Mouse (Mus musculus) heart, adult 18-20 months (tissue): ENCODE results near the gene Tmem177. TPM values are rescaled to one million over a fixed set of nuclear protein-coding genes. Genes with fewer than 3 reads are reported as not detected.
A peak's percentile ranks its signal among the peaks of the same experiment; 100 is the strongest.

Experiments used
- DNase-seq, 2 experiments: peaks; one replicate each; pipeline ENCODE4 v3.0.0; 2021 to 2022; ENCODE audit warnings: mixed read lengths in 1 of 2
- long read RNA-seq, 2 experiments: library from polyadenylated mRNA; stranded (forward); transcript quantifications; one replicate each; pipeline ENCODE4 v2.0.0; 2021
- total RNA-seq, 2 experiments: library from RNA; stranded (reverse); gene quantifications; 2 replicates each; pipeline ENCODE4 v1.2.3; 2021

The Tmem177 gene
- 10 to 100 TPM in 1 of 2 experiments, 1 to 10 TPM in 1; 9.9 to 10.7 TPM for total RNA-seq
- long read RNA-seq, experiment 1, transcript Tmem177-201 (2 exons, 3,341 nt) = major isoform, 14 of 23 reads
- long read RNA-seq, experiment 1, partial matches to known transcripts = 0 of 23 reads
- long read RNA-seq, experiment 1, other reads (novel, unspliced or antisense) = 9 of 23 reads
- long read RNA-seq, experiment 2, transcript Tmem177-201 (2 exons, 3,341 nt) = major isoform, 11 of 12 reads
- long read RNA-seq, experiment 2, partial matches to known transcripts = 0 of 12 reads
- long read RNA-seq, experiment 2, other reads (novel, unspliced or antisense) = 1 of 12 reads

DNA sequence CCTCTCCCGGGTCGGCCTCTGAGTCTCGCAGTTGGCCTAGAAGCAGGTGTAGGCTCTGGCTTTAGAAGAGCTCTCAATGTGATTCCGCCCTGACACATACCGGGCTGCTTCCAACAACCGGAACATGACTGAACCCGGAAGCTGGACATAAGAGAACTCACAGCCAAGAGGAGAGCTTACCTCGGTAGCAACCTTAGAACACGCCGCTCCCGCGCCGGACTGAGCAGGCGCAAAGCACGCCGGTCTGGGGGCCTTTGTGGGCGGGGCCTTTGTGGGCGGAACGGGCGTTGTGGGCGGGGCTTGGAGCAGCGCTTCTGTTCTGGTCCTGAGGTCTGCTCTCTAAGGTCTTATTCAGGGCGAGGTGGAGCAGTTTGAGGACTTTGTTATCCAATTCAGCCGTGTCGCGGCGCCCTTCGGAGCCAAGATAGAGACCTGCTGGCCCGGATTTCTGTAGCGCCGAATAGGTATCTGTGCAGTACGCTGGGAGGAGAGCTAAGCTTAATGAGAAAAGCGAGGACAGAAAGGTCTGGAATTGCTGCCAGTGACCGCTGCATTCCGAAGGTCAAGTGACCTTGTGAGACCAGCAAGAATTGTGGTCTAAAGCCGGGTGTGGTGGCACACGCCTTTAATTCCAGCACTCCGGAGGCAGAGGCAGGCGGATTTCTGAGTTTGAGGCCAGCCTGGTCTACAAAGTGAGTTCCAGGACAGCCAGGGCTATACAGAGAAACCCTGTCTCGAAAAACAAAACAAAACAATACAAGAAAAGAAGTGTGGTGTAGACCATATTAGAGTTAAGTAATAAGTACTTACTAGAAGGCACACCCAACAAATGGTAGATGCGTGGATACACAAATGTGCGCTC, at the start of gene Tmem177:
Tmem177 (minus strand) TSS at position 256 of the 862 bp plus-strand sequence.
- DNase-seq = peak; percentile 96 to 99

DNA sequence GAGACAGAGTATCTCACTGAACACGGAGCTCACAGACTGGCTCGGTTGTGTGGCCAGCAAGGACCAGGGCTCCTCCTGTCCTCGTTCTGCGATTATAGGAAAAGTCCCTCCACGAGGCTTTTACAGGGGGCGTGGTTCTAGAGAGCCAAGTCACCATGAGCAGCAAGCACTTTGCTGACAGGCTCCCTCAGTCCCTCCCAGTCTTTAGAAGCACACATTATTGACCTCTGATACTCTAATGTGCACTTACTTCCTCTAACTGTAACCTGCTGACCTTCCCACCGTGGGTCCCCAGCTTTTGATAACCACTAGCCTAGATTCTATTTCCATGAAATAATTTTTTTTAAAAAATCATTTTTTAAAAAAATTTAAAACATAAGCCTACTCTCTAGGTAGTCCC, 46.9 kb upstream of the Tmem177 start:
- DNase-seq = no peak

DNA sequence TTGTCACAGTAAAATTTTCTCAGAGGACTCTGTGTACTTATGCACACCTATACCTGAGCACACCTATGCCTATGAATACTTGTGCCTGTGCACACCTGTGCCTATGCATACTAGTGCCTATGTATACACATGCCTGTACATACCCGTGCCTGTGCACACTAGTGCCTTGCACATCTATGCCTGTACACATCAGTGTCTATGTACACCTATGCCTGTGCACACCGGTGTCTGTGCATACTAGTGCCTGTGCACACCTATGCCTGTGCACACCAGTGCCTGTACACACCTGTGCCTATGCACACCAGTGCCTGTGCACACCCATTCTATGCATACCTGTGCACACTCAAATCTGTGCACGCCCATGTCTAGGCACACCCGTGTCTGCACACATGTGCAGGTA, 46.5 kb upstream of the Tmem177 start:
- no peak for DNase-seq

DNA sequence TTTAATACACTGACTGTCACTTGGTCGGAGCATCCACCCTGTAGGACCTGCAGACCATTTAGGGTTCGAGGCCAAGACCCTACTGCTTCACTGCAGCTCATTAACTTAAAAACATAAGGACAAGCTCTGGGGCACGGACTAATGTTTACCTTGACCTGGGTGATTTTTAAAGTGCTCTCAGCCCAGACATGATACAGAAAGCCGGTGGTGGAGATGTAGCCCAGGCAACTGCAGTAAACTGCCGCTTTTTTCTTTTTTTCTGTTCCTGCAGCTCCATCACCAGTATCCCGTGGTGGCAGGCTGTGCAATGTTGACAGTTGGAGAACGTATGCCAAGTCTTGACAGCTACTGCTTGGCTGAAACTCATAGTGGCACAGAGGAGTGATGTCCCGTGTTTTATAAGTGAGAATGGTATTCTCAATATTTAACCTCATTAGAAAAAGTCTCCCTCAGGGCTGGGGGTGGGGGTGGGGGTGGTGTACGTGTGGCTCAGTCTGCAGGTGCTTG, 44.8 kb upstream of the Tmem177 start:
- no peak for DNase-seq

DNA sequence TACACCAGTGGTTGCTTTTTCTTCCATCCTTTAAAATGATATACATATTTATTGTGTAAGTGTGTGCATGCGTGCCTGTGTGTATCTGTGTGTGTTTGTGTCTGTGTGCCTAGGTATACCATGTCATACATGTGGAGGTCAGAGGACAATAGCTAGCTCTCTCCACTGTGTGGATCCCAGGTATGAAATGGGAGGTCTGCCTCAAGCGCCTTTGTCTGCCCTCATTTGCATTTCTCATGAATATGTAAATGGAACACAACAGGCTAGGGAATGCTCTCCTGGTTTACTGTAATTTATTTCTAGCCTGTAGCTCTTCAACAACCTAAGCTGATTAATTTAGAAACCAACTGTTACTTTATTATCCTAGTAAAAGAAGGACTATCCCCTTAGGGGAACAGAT, 41.7 kb upstream of the Tmem177 start:
- DNase-seq = no peak

DNA sequence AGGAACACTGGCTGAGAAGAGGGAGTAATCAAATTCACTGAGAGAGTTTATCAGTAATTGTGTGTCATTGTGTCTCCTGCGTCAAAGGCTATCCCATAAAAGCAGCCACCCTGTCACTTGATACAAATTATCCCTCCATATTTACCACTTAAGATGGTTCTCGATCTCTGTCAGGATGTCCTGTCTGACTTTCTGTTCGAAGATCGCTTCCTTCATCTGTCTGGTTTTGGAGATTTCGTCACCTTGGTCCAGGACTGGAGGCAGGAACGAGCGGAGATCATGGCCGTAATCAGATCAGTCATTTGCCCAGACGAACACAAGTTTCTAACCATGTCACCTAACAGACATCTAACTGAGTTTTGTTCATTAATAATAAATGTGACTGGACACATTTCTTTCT, 40.4 kb upstream of the Tmem177 start:
- DNase-seq = no peak

DNA sequence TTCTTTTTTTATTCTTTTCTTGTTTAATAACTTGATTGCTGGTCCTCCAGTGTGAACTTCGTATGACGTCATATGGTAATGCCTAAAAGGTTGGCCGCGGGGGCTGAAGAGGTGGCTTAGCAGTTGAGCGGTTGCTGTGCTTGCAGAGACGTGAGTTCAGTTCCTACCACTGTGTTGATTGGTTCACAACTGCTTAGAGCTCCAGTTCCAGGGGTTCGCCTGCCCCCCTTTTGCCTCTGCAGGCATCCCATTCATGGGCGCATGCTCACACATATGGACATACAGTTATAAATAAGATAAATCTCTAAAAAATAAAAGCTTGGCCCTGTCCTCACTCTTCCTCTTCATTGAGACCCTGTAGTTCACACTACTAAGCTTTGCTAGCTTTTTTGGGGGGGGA, 37.1 kb upstream of the Tmem177 start:
- no peak for DNase-seq

DNA sequence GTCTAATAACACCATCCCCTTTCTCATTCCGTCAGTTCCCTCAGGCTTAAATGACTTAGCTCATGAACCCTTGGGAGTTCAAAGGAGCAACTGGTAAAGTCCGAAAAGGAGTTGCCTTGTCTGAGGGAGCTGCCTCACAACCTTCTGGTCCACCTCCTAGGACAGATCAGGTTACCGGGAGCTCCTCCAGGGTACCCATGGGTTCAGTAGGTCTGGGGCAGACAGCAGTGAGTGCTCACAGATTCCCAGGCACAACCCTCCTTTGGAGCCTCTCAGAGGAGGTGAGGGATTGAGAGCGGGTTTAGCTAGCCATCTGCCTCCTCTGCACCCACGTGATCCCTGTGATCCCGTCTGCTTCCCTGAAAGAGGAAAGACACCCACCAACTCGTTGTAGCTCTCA, 23.9 kb upstream of the Tmem177 start:
- DNase-seq = no peak

DNA sequence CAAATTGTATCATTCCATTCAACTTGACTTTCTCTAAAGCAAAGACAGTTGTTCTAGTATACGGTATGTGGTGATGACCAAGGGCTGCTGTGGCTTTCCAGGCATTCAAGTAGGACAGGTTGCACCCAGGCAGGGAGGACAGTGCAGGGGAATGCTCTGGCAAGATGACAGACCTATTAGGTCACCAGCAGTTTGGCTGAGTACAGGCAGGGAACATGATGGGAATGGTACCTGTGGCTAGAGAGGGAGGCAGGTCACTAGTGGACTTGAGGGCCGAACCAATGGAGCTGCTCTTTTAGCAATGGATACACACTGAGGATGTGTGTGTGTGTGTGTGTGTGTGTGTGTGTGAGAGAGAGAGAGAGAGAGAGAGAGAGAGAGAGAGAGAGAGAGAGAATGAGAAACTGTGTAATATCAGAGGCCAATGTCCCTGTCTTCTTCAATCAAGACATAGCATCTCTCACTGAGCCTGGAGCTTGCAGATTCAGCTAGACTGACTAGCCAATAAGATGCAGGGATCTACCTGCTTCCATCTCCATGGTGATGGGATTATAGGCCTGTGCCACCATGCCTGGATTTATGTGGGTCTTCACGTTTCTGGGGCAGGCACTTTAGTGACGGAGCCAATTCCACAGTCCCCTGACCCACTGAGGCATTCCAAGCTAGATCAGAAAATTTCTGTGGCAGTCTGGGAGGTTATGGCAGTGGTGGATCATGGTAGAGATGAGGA, 18.6 kb upstream of the Tmem177 start:
- no peak for DNase-seq

DNA sequence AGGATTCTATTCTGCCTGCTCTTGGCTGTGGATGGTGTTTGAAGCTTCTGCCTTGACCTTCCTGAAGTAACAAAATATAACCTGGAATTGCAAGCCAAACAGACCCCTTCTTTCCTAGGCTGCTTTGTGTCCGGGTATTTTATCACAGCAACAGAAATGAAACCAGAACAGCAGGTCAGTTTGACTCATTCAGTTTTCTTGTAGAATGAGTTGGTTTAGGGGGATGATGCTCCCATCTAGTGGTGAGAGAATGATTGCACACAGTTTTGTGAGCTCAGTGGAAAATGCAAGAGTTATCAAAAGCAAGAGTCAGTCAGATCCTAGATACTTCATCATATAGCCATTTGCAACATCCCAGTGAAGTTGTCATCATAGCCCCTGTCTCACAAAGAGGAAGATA, 16.7 kb upstream of the Tmem177 start:
- peak; percentile 13 to 22 for DNase-seq

DNA sequence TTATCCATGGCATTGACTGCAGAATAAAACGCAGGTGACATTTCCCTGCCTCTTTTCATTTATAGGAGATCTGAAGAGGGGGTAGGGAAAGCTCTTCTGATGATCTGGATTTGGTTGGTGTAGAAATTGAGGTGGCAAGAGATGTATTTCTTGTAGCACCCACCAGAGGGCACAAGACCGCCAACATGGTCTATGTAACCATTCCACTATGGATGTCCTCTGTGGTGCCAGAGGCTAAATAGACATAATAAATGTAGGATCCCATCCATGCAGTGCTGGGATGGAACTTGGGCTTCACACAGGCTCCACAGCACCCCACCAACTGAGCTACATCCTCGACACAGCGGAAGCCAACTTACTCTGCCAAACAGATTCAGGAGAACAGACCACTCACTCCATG, 6.3 kb upstream of the Tmem177 start:
- DNase-seq = peak in 1 of 2 experiments; percentile 17

DNA sequence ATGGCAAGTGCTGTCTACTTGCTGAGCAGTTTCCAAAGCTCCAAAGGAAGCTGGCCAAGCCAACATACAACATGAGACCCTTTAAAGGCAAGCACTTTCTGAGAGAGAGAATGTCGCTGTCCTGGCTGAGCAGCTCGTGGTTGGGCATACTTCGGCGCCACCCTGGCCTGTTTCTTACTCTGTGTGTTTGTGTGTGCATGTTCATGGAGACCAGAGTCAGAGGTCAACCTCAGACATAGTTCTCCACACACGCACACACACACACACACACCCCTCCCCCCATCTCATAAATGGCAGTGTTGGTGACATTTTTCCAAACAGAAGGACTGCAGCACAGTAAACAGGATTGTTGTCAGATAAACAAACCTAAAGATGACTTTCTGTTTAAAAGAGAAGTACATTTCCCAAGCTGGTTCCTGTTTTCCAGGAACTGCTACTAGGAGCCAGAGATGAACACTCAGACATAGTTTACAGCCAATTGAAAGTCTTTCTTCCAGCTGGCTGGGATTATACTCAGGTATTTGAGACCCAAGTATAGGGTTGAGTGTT, 3.9 kb upstream of the Tmem177 start:
- DNase-seq = no peak

DNA sequence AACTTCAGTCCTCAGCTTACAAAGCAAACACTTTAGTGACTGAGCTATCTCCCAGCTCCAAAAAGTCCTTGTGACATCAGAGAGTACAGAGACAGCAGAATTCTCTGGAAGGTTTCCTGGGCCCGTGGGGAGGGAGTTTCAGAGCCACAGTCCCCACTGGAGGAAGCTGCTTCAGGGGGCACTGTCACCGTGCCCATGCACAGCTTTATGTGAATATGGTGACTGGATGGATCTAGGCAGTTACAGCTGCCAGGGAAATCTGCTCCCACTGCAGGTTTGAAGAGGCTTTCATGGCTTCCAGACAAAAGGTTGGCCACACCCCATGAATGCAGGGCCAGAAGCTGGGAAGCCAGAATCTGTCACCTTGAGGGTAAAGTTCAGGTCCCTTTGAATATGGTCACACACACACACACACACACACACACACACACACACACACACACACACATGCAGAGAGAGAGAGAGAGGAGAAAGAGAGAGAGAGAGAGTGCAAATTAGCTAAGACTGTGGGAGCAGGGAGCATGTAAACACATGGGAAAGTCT, 5.7 kb downstream of the Tmem177 start:
- no peak for DNase-seq

DNA sequence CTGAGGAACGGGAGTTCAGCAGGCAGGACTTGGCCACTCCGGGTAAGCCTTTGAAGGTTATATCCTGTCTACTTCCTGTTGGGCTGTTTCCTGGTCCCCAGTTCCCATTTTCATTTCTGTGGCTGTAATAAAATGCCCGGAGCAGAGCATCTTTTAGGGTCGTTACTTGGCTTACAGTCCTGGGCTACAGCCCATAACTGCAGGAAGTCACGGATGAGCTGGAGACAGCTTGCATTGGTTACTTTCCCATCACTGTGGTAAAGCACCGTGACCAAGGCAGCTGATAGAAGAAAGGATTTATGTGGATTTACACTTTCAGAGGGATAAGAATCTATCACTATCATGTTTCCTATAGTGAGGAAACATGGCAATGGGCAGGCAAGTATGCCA, 9.8 kb downstream of the Tmem177 start:
- DNase-seq = no peak

DNA sequence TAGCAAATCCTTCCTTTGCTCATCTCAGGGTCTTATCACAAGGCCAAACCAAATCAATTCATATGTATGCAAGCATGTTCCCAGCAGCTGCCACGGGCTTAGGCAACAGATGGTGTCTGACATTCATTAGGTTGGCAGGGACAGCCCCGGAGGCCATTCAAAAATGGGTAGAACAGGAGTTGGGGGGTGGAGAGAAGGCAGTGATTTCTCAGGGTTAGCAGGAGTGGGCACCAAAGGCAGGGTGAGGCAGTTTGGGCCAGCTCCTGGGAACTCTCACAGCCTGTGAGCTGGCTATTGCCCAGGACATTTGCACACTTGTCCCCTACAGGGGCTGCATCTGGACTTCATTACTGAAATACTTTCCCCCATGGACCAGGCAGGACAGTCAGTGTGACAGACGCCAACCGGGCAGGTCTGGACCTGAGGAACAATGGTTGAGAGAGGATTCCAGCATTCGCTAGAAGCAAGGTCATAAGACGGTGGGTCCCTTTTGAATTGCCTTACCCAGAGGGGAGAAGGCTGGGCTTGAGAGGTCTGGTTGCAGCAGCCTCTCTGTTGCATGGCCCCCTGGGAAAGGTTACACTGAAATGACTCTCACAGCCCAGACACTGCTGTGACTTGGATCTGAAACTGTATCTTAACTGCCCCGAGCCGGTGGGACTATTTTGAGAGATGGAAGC, 10.3 kb downstream of the Tmem177 start:
- DNase-seq = no peak

DNA sequence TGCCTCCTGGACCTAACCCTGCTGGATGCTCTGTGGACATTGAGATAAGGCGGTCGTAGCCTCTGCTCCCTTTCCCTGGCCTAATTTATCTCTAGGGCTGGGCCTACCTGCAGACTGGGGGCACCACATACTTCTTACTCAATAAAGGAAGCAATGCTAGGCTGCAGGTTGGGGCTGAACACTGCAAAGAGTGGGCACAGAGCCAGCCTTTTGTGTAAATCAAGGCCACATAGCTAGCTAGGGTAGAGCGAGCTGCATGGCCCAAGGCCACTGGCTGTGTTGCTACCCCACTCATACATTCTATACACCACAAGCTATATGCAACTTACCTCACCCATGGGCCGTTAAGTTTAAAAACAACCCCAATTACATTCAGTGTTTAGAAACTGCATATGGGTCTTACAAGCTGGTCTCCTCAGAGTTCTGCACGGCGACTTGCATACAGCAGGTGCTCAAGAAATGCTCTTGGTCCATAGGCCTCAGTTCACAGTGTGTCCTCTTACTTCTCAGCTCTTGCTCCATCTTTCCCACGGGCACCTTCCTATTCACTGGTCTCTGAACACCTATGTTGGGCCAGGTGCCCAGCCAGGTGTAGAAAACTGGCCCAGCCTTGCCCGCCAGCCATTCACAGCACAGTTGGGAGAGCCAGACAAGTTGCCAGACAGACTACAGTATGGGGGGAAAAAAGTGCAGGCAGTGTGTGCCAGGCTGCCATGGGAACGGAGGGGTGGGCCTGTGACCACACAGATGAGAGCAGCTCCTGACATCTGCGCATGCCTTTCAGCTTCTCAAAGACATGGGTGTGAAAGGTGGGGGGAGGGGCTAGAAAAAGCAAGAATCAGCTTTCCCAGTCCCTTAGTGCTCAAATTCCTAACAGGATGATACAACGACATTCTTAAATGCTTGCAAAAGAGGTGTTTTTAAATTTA, 13.5 kb downstream of the Tmem177 start:
- DNase-seq = no peak

DNA sequence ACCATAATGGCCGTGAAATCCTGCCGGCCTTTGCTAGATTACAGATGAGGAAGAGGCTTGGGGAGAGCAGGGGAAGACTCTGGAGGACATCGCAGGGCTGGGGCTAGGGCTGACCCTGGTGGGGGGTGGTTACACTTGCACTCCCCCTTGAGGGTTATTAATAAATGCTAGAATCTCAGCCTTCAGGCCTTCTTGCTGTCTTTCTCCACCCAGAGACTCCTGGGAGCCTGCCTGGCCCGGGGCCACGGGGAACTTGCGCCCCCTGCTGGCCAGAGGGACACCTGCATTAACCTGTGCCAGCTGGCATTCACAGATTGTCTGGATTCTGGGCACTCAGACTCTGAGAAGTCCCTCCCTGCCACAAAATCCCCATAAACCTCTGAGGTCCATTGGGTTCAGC, 18.1 kb downstream of the Tmem177 start:
- peak; percentile 55 to 69 for DNase-seq

DNA sequence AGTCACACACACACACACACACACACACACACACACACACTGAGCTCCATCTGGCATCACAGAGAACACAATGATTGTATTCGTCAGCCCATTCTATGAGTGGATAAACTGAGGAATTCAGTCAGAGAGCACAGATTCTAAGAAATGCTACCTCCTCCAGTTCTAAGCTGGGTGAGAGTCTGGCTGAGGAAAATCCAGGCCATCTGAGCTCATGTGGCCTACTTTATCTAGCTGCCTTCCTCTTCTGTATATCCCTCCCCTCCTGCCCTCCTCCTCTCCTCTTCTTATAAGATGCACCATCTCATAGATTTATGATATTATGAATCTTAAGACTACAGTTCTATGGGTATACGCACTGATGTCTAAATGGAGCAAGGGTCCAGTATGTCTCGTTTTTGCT, 19.4 kb downstream of the Tmem177 start:
- no peak for DNase-seq

DNA sequence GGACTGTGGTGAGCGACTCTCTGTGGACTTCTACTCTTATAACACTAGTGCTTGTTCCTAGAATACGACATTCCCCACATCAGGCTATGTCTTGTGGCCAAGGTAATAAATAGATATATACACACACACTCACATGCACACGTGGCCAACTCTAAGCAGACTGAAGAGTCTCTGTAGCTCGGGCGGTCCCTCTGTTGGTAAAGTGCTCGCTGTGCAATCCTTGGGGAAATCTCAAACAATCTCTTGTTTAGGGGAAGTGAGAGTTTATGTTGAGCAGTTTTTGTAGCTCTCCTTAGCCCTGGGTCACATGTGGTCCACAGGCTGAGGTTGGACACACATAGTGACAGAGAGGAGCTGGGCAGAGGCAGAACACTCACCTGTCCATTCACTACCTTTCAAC, 20.1 kb downstream of the Tmem177 start:
- DNase-seq = no peak

DNA sequence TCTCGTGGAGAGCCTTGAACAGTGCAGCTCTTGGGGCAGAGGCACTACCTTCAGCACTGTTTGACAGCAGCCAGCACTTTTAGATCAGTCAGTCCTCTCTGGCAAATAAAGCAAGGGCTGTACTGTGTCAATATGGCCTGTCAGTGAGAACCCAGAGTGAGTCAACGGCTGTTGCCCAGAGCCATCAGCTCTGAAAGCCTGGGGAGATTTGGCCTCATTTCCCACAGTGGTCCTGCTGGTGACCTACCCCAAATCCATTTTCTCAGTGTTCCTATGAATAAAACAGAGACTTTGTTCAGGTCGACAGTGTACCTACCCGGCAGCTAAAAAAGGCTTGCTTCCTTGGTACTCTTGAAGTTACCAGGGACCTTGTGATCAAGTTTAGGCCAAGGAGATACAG, 21.1 kb downstream of the Tmem177 start:
- DNase-seq = no peak
